Mouse (Mus musculus) heart, embryonic 15.5 days (tissue): Measurements from ENCODE around the gene Ppp2r5d. TPM values are rescaled to one million over a fixed set of nuclear protein-coding genes. Genes with fewer than 3 reads are reported as not detected.

Experiments used
- ATAC-seq: fragments of 200-750 bp; cut with Nextera tagmentation; replicated peaks from 2 replicates; pipeline ENCODE4 v1.8.0; 2017; ENCODE audit warnings: low read depth, moderate TSS enrichment; ENCODE audit not compliant: insufficient number of reproducible peaks, insufficient read depth, low FRiP score
- H3K27ac ChIP-seq: fragments of 300-500 bp; sonication (generic); 2 replicates; pipeline ENCODE4 v1.5.1; 2015; ENCODE audit warnings: mild to moderate bottlenecking, inconsistent platforms
- H3K27me3 ChIP-seq: fragments of 300-500 bp; sonication (generic); 2 replicates; pipeline ENCODE4 v1.6.1; 2015; ENCODE audit warnings: inconsistent platforms
- H3K36me3 ChIP-seq: fragments of 300-500 bp; sonication (generic); 2 replicates; pipeline ENCODE4 v1.6.1; 2015; ENCODE audit warnings: mild to moderate bottlenecking, inconsistent platforms
- H3K4me1 ChIP-seq: fragments of 300-500 bp; sonication (generic); replicated peaks from 2 replicates; pipeline ENCODE4 v1.6.1; 2015; ENCODE audit warnings: inconsistent platforms
- H3K4me2 ChIP-seq: fragments of 300-500 bp; sonication (generic); 2 replicates; pipeline ENCODE4 v1.6.1; 2015; ENCODE audit warnings: inconsistent platforms, mild to moderate bottlenecking, moderate library complexity
- H3K4me3 ChIP-seq: fragments of 300-500 bp; sonication (generic); 2 replicates; pipeline ENCODE4 v1.5.1; 2015; ENCODE audit warnings: mild to moderate bottlenecking, inconsistent platforms
- H3K9ac ChIP-seq: fragments of 300-500 bp; sonication (generic); 2 replicates; pipeline ENCODE4 v1.6.1; 2015; ENCODE audit warnings: mild to moderate bottlenecking, inconsistent platforms
- H3K9me3 ChIP-seq: fragments of 300-500 bp; sonication (generic); replicated peaks from 2 replicates; pipeline ENCODE4 v1.6.1; 2016; ENCODE audit warnings: inconsistent platforms
- WGBS: fragments of 180-500 bp; shearing (Covaris S2); methylation state at CpG from one replicate; pipeline ENCODE4 v1.1.7; 2015; ENCODE audit warnings: mixed read lengths; 5-methylcytosine and 5-hydroxymethylcytosine counted together
- polyA plus RNA-seq: library from polyadenylated mRNA; unstranded; fragments of >200 nt; fragmentation: Nextera tagmentation; extraction: Ambion mirVana; gene quantifications from 2 replicates; pipeline ENCODE4 v1.2.1, GENCODE M21; 2015

Gene Ppp2r5d
- polyA plus RNA-seq, result 44.6 and 66.2 TPM in 2 replicates

- no peaks in the 10 kb centered on the region for H3K36me3 ChIP-seq
- H3K27me3 ChIP-seq, result no peaks in the 10 kb centered on the region
- peak within 1 kb of the TSS; percentile 95 for H3K27ac ChIP-seq
- H3K4me1 ChIP-seq, result peaks cover 30% of the 10 kb centered on the region
- peak within 1 kb of the TSS; percentile 91 for H3K4me2 ChIP-seq
- WGBS, result 1% methylated on average over 48 of the region's 48 CpGs
- no peaks in the 10 kb centered on the region for H3K9me3 ChIP-seq
- ATAC-seq, result peak; percentile 95
- peak within 1 kb of the TSS; percentile 98 for H3K4me3 ChIP-seq
- H3K9ac ChIP-seq, result peak within 1 kb of the TSS; percentile 96
These were observed at the start of gene Ppp2r5d for GRCm38 (mm10) chr17:46704887-46705835. Ppp2r5d (minus strand) TSS chr17:46705111.

GRCm38 (mm10) chr17:46751794-46752556 is 47.1 kb upstream of the Ppp2r5d start, which contains the start of gene Cnpy3:
Cnpy3 (minus strand) TSS chr17:46752214.
- WGBS, result under 1% methylated on average over 58 of the region's 58 CpGs
- no peaks in the 10 kb centered on the region for H3K9me3 ChIP-seq
- H3K4me3 ChIP-seq, result peak within 1 kb of the TSS; percentile 82
- no peaks in the 10 kb centered on the region for H3K27me3 ChIP-seq
- H3K4me2 ChIP-seq, result peak within 1 kb of the TSS; percentile 79
- H3K27ac ChIP-seq, result peak within 1 kb of the TSS; percentile 91
- no peaks in the 10 kb centered on the region for H3K36me3 ChIP-seq
- H3K4me1 ChIP-seq, result peaks cover 12% of the 10 kb centered on the region
- H3K9ac ChIP-seq, result peak within 1 kb of the TSS; percentile 68
- peak; percentile 98 for ATAC-seq

GRCm38 (mm10) chr17:46751056-46751793 is 46.3 kb upstream of the Ppp2r5d start:
- WGBS, result 27% methylated on average over 16 of the region's 16 CpGs
- Histone ChIP-seq H3K4me3 (peak overlapping the region; percentile 82), H3K36me3 (peaks cover 3% of the 10 kb centered on the region; the same call in 1 of the 2 replicates), H3K9ac (peak overlapping the region; percentile 68), H3K4me2 (peak overlapping the region; percentile 79), H3K4me1 (peaks cover 12% of the 10 kb centered on the region), H3K27ac (peak overlapping the region; percentile 91), H3K27me3 (no peaks in the 10 kb centered on the region), H3K9me3 (no peaks in the 10 kb centered on the region)
- ATAC-seq, result peak; percentile 23

GRCm38 (mm10) chr17:46750580-46750979 is 45.7 kb upstream of the Ppp2r5d start:
- no peak for ATAC-seq
- Histone ChIP-seq H3K36me3 (peaks cover 6% of the 10 kb centered on the region; the same call in 1 of the 2 replicates), H3K27me3 (no peaks in the 10 kb centered on the region), H3K4me3 (peak overlapping the region; percentile 82), H3K27ac (no peak overlapping the region), H3K9ac (peak overlapping the region; percentile 68; the same call in 1 of the 2 replicates), H3K9me3 (no peaks in the 10 kb centered on the region), H3K4me1 (peaks cover 12% of the 10 kb centered on the region), H3K4me2 (peak overlapping the region; percentile 79)
- WGBS, result 89% methylated on average over 4 of the region's 4 CpGs

GRCm38 (mm10) chr17:46749282-46749681 is 44.4 kb upstream of the Ppp2r5d start:
- Histone ChIP-seq H3K9ac (no peak overlapping the region), H3K4me3 (no peak overlapping the region), H3K27ac (no peak overlapping the region), H3K36me3 (peaks cover 12% of the 10 kb centered on the region; the same call in 1 of the 2 replicates), H3K9me3 (no peaks in the 10 kb centered on the region), H3K27me3 (no peaks in the 10 kb centered on the region), H3K4me1 (peaks cover 12% of the 10 kb centered on the region), H3K4me2 (no peak overlapping the region)
- no peak for ATAC-seq
- 87% methylated on average over 5 of the region's 5 CpGs for WGBS

- peaks cover 12% of the 10 kb centered on the region for H3K4me1 ChIP-seq
- no peak for ATAC-seq
- H3K4me2 ChIP-seq, result no peak overlapping the region
- 91% methylated on average over 2 of the region's 2 CpGs for WGBS
- no peaks in the 10 kb centered on the region for H3K27me3 ChIP-seq
- no peak overlapping the region for H3K9ac ChIP-seq
- H3K27ac ChIP-seq, result no peak overlapping the region
- no peak overlapping the region for H3K4me3 ChIP-seq
- H3K9me3 ChIP-seq, result no peaks in the 10 kb centered on the region
- peaks cover 14% of the 10 kb centered on the region; the same call in 1 of the 2 replicates for H3K36me3 ChIP-seq
These were observed 42.9 kb upstream of the Ppp2r5d start for GRCm38 (mm10) chr17:46747806-46748205.

GRCm38 (mm10) chr17:46747234-46747633 is 42.3 kb upstream of the Ppp2r5d start:
- H3K27me3 ChIP-seq, result no peaks in the 10 kb centered on the region
- H3K27ac ChIP-seq, result no peak overlapping the region
- no peak for ATAC-seq
- H3K4me1 ChIP-seq, result peaks cover 8% of the 10 kb centered on the region
- no peaks in the 10 kb centered on the region for H3K9me3 ChIP-seq
- H3K4me2 ChIP-seq, result no peak overlapping the region
- H3K4me3 ChIP-seq, result no peak overlapping the region
- WGBS, result 77% methylated on average over 8 of the region's 8 CpGs
- peaks cover 14% of the 10 kb centered on the region; the same call in 1 of the 2 replicates for H3K36me3 ChIP-seq
- H3K9ac ChIP-seq, result no peak overlapping the region

- WGBS, result 84% methylated on average over 2 of the region's 2 CpGs
- H3K4me1 ChIP-seq, result peaks cover under 1% of the 10 kb centered on the region
- H3K9me3 ChIP-seq, result no peaks in the 10 kb centered on the region
- H3K36me3 ChIP-seq, result peaks cover 14% of the 10 kb centered on the region; the same call in 1 of the 2 replicates
- no peak for ATAC-seq
- H3K27ac ChIP-seq, result no peak overlapping the region
- H3K4me3 ChIP-seq, result no peak overlapping the region
- no peak overlapping the region for H3K9ac ChIP-seq
- H3K27me3 ChIP-seq, result no peaks in the 10 kb centered on the region
- H3K4me2 ChIP-seq, result no peak overlapping the region
These were observed 40.6 kb upstream of the Ppp2r5d start for GRCm38 (mm10) chr17:46745506-46745905.

- WGBS, result 91% methylated on average over 9 of the region's 9 CpGs
- Histone ChIP-seq H3K4me2 (no peak overlapping the region), H3K4me1 (no peaks in the 10 kb centered on the region), H3K9me3 (no peaks in the 10 kb centered on the region), H3K36me3 (peaks cover 14% of the 10 kb centered on the region; the same call in 1 of the 2 replicates), H3K9ac (no peak overlapping the region), H3K27me3 (no peaks in the 10 kb centered on the region), H3K27ac (no peak overlapping the region), H3K4me3 (no peak overlapping the region)
- no peak for ATAC-seq
These were observed 38.1 kb upstream of the Ppp2r5d start for GRCm38 (mm10) chr17:46742986-46743385.

GRCm38 (mm10) chr17:46741305-46741704 is 36.4 kb upstream of the Ppp2r5d start:
- no peak overlapping the region for H3K4me3 ChIP-seq
- no peaks in the 10 kb centered on the region for H3K4me1 ChIP-seq
- WGBS, result 86% methylated on average over 6 of the region's 6 CpGs
- H3K9me3 ChIP-seq, result no peaks in the 10 kb centered on the region
- ATAC-seq, result no peak
- no peaks in the 10 kb centered on the region for H3K27me3 ChIP-seq
- no peak overlapping the region for H3K9ac ChIP-seq
- no peak overlapping the region for H3K27ac ChIP-seq
- peaks cover 12% of the 10 kb centered on the region; the same call in 1 of the 2 replicates for H3K36me3 ChIP-seq
- H3K4me2 ChIP-seq, result no peak overlapping the region
